Mouse (Mus musculus) right cerebral cortex, postnatal 10 days (tissue): ENCODE measurements at regions not wholly inside any gene's neighbourhood (a gene's known extent, or its start where the extent isn't known, plus 50 kb on each side); places are given as distances from the start of the nearest gene placed in this dataset.

Experiments used
- DNase-seq, 2 experiments: peaks; one replicate each; pipeline ENCODE4 v3.0.0; 2021; ENCODE audit warnings: low spot score in 2 of 2

DNA sequence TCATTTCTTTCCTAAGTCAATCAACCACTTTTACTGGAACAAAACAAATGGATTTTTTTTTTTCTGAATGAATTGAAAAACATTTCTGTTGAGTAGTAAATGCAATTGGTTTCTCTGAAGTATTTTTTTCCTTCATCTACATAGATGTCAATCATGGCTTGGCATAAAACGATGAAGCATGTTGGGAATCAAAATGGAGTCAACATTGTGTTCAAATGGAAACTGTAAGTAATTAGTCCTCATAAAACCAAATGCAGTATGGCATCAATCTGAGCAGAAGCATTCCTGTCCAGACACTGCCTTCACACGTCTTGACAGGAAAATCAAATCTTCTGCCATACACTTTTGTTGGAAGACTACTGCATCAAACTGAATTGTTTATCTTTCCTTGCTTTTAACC lies 237.0 kb downstream of the Pcdh18 start:
- DNase-seq, result no peak

DNA sequence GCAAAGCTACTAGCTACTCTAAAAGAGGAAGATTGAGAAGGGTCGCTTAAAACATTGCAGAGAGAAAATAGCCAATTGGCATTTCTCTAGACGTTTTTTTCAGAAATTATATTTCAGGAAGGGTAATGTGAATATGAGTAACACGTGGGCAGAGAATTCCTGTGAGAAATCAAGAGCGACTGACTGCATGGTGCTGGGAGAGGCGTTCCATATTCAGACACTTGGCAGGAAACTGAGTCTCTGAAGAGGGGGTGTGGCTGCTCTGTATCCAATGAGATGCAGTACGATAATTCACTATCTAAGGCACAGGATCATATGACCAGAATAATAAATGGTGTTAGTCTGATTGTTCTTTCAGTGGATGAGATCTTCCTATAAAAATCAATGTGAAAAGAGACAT lies 252.5 kb downstream of the Pcdh18 start:
- peak in 1 of 2 experiments; percentile 23 for DNase-seq

DNA sequence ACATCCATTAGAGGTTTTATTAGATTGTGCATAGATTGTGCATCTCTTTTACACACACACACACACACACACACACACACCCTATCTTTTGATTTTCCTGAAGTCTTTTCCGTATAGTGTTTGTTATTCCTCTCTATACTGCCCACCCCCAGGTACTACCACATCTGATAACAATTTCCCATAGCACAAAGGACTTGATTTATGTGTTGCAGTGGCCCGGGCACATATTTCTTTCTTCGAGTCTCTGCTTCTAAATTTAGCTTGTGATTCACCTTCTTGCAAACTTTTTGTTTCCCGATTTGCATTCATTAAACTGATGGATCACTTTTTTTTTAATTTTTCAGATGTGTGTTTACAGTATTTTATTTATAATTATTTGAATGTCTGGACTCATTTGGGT lies 254.8 kb downstream of the Pcdh18 start:
- DNase-seq, result no peak

DNA sequence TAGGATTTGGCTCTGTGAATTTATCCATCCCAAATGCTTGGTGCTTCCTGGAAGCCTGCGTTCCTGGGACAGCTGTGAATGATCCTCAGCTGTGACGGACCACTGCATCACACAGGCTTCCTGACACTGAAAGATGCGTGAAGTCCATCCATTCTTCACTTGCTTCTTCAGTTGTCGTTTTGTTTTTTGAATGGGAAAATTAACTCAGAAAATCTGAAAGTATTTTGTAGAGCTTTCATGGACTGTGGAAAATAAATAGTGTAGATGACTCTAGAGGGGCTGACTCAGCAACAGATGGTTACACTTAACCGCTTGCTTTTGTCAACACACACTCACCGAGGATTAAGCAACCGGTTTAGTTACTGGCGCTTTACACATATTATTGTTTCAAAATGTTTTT lies 272.0 kb downstream of the Pcdh18 start:
- no peak for DNase-seq
